Mouse (Mus musculus) hindbrain, embryonic 11.5 days (tissue): ENCODE measurements around the gene Tmem117. TPM values are rescaled to one million over a fixed set of nuclear protein-coding genes. Genes with fewer than 3 reads are reported as not detected.

Source experiments
- ATAC-seq: fragments of 200-750 bp; cut with Nextera tagmentation; 2 replicates; pipeline ENCODE4 v1.8.0; 2017; ENCODE audit warnings: mild to moderate bottlenecking, moderate TSS enrichment, moderate library complexity; ENCODE audit not compliant: low FRiP score
- DNase-seq: peaks from one replicate; pipeline ENCODE4 v3.0.0-alpha.2; 2015; ENCODE audit warnings: low spot score
- H3K27ac ChIP-seq: fragments of 300-500 bp; sonication (generic); 2 replicates; pipeline ENCODE4 v1.5.1; 2014; ENCODE audit warnings: mild to moderate bottlenecking, low read depth, low read length
- H3K27me3 ChIP-seq: fragments of 300-500 bp; sonication (generic); 2 replicates; pipeline ENCODE4 v1.6.1; 2014; ENCODE audit warnings: mild to moderate bottlenecking, low read length, moderate library complexity, mixed read lengths; ENCODE audit not compliant: control insufficient read depth, insufficient read depth
- H3K36me3 ChIP-seq: fragments of 300-500 bp; sonication (generic); 2 replicates; pipeline ENCODE4 v1.6.1; 2014; ENCODE audit warnings: mild to moderate bottlenecking, low read length, moderate library complexity, mixed read lengths; ENCODE audit not compliant: control insufficient read depth, insufficient read depth
- H3K4me1 ChIP-seq: fragments of 300-500 bp; sonication (generic); replicated peaks from 2 replicates; pipeline ENCODE4 v1.6.1; 2014; ENCODE audit warnings: low read length, mixed read lengths; ENCODE audit not compliant: control insufficient read depth, insufficient read depth
- H3K4me2 ChIP-seq: fragments of 300-500 bp; sonication (generic); replicated peaks from 2 replicates; pipeline ENCODE4 v1.6.1; 2014; ENCODE audit warnings: mild to moderate bottlenecking, low read depth, low read length
- H3K4me3 ChIP-seq: fragments of 300-500 bp; sonication (generic); 2 replicates; pipeline ENCODE4 v1.5.1; 2014; ENCODE audit warnings: low read depth, low read length
- H3K9ac ChIP-seq: fragments of 300-500 bp; sonication (generic); 2 replicates; pipeline ENCODE4 v1.6.1; 2014; ENCODE audit warnings: low read depth, low read length
- H3K9me3 ChIP-seq: fragments of 300-500 bp; sonication (generic); 2 replicates; pipeline ENCODE4 v1.6.1; 2016; ENCODE audit warnings: low read length; ENCODE audit not compliant: control insufficient read depth
- WGBS: fragments of 180-500 bp; shearing (Covaris S2); extraction: QIAGEN DNeasy Blood & Tissue Kit; methylation state at CpG from one replicate; pipeline ENCODE4 v1.1.7; 2014; 5-methylcytosine and 5-hydroxymethylcytosine counted together
- polyA plus RNA-seq: library from polyadenylated mRNA; unstranded; fragments of >200 nt; fragmentation: Nextera tagmentation; extraction: Ambion mirVana; gene quantifications from 2 replicates; pipeline ENCODE4 v1.2.1, GENCODE M21; 2014

The Tmem117 gene
- polyA plus RNA-seq, 1 experiment from 2014 or later, result 3.3 TPM

DNA sequence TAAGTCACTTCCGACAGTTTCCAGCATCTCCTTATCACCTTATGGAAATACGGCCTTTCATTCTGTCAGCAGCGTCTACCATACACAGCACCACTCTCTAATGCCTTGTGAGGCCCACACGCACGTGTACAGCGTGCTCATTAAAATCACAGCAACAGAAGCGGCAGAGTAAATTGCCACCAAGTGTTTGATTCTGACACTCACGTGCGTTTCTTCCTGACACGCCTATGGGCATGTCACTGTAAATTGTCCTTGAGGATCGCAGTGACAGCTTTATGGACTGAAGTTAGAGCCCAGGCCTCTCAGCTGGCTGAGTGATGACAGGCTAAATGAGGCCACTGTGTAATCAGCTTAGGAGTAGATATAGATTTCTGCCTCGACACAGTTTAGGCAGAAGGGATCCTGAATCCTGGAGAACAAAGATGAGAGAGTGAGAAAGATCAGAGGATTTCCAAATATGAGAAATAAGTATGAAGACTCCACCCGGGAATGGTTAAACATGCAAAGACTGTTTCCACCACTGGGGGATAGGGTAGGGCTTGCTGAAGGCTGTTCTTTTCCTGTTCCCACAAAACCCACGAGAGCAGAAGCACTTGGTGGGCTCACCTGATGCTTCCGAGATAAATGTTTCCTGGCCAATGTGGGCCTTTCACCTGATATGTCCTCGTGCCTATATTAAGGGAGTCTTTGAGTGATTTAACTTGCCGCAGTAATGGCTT lies 174.8 kb downstream of the Tmem117 start:
- DNase-seq (no peak), ATAC-seq (no peak)
- Histone ChIP-seq H3K9ac (no peak overlapping the region), H3K27ac (no peak overlapping the region), H3K9me3 (no peaks in the 10 kb centered on the region), H3K36me3 (no peaks in the 10 kb centered on the region), H3K27me3 (no peaks in the 10 kb centered on the region), H3K4me2 (no peak overlapping the region), H3K4me1 (no peaks in the 10 kb centered on the region), H3K4me3 (no peak overlapping the region)
- WGBS, result 78% methylated on average over 17 of the region's 17 CpGs

DNA sequence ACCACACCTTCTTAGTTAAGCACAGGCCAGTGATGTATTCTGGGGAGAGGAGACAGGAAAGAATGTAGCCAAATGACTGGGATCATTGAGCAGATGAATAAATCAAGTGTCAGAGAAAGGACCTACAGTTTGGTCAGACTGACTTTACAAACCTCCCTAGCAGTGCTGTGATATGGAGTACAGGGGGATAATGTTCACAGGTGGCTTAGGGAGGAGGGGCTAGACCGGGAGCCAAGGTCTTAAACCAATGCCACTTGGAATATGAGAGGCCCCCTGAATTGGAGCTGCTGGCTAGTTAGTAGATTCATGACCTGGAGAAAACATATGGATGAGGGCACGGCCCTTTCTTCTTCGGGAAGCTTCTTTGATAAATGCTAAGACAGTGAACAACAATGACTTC lies 177.0 kb downstream of the Tmem117 start:
- DNase-seq, result no peak

DNA sequence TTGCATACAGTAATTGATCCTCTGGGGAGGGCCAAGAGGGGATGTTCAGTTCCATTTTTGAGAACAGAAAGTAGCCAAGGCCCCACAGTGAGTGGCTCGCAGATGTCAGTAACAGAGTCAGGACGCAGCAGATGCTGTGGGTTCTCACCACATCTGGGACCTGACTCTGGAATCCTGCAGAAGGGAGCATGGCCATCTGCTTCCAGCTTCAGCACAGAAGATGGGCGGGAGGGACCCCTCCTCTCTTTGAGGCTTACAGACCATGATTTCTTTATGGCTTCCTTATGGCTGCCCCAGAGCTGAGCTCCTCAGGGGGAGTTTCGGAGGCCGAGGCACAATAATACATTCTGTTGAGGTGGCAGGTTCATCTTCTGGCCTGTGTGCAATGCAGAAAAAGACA lies 182.5 kb downstream of the Tmem117 start:
- ATAC-seq (peak; percentile 10; the same call in 1 of the 2 replicates), DNase-seq (no peak)
- no peak overlapping the region for H3K4me2 ChIP-seq
- H3K4me3 ChIP-seq, result no peak overlapping the region
- H3K27ac ChIP-seq, result no peak overlapping the region
- no peaks in the 10 kb centered on the region for H3K9me3 ChIP-seq
- no peaks in the 10 kb centered on the region for H3K36me3 ChIP-seq
- H3K9ac ChIP-seq, result no peak overlapping the region
- 60% methylated on average over 5 of the region's 5 CpGs for WGBS
- H3K27me3 ChIP-seq, result no peaks in the 10 kb centered on the region
- H3K4me1 ChIP-seq, result no peaks in the 10 kb centered on the region

More for the DNA sequence above, 177.0 kb downstream of the Tmem117 start:
- H3K27ac ChIP-seq, result no peak overlapping the region
- no peak for ATAC-seq
- no peak overlapping the region for H3K4me2 ChIP-seq
- no peaks in the 10 kb centered on the region for H3K27me3 ChIP-seq
- 93% methylated on average over 3 of the region's 3 CpGs for WGBS
- no peaks in the 10 kb centered on the region for H3K9me3 ChIP-seq
- H3K36me3 ChIP-seq, result no peaks in the 10 kb centered on the region
- no peaks in the 10 kb centered on the region for H3K4me1 ChIP-seq
- H3K4me3 ChIP-seq, result no peak overlapping the region
- no peak overlapping the region for H3K9ac ChIP-seq

DNA sequence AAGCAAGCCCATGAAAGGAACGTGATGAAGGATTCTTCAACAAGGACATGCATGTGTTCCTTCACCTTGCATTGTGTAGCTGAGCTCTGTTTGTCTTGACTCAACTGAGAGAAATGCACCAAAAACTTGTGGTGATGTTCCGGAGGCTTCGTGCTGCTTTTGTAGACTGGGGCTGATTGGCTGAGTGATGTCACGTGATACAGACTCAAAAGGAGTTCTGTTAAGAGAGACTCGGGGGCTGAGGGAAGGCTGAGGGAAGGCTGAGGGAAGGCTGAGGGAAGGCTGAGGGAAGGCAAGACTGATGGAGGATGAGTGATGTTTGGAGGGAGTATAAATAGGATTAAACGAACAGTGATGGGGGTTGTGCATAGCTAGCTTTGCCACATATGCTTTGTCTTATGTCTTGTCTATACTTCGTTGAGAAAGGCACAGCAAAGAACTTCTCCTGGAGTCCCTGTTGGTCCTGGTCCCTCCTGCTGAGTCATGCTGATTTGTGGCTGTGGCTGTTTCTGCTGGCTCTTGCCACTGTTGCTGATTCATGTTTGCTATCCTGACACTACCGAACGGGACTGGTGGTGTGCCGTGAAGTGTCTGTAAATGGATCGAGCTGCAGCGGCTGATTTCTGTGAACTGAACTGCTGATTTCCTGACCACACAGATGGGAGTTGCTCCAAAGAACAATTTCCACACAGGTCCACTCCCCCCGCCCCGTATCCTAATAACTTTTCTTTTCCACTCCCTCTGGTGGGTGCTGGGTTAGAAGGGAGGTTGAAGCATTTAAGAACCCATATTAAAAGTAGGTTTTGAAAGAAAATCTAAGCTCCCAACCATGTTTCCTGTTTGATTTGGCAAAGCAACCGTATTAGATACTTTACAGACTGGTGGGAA lies 185.4 kb downstream of the Tmem117 start:
- WGBS, result 92% methylated on average over 15 of the region's 15 CpGs
- H3K9ac ChIP-seq, result no peak overlapping the region
- DNase-seq, result no peak
- H3K27me3 ChIP-seq, result no peaks in the 10 kb centered on the region
- H3K4me1 ChIP-seq, result no peaks in the 10 kb centered on the region
- no peak overlapping the region for H3K4me3 ChIP-seq
- no peaks in the 10 kb centered on the region for H3K36me3 ChIP-seq
- no peak for ATAC-seq
- no peaks in the 10 kb centered on the region for H3K9me3 ChIP-seq
- H3K4me2 ChIP-seq, result no peak overlapping the region
- H3K27ac ChIP-seq, result no peak overlapping the region

DNA sequence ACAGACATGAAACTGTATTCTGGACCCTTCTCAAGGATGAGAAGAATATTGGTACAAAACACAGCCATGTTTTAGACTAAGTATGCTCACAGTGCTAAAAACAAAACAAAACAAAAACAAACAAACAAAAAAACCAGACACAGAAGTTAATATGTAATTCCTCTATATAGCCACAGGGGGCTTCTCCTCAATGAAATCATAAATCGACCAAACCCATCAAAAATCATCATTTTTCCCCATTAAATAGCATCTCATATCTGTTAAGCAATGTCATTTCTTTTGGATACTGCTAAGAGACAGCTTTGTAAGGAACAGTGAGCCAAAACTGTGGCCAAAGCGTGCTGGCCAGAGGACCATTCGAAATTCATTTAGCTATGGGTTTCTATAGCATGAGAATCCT lies 206.6 kb downstream of the Tmem117 start:
- no peak overlapping the region for H3K4me3 ChIP-seq
- no peak overlapping the region for H3K4me2 ChIP-seq
- H3K27me3 ChIP-seq, result no peaks in the 10 kb centered on the region
- H3K4me1 ChIP-seq, result no peaks in the 10 kb centered on the region
- H3K9me3 ChIP-seq, result no peaks in the 10 kb centered on the region
- WGBS, result 84% methylated on average over 3 of the region's 3 CpGs
- DNase-seq (no peak), ATAC-seq (no peak)
- no peaks in the 10 kb centered on the region for H3K36me3 ChIP-seq
- H3K27ac ChIP-seq, result no peak overlapping the region
- H3K9ac ChIP-seq, result no peak overlapping the region

DNA sequence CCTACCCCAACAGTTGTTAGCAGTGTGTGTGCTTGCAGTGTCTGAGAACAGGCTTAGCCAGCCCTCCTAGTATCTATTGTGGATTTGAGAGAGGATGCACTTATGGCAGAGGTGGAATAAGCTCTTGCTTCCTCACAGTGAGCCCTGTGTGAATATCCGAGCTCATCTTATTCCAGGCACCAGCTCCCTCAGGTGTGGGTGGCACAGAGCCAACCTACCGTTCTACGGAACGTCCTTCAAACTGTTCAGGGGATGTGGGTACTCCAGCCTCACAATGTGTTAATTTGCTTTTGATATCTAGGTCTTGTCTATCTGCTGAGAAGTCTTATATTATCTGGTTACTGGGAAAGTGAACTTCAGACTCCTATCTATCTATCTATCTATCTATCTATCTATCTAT lies 209.6 kb downstream of the Tmem117 start:
- H3K4me2 ChIP-seq, result no peak overlapping the region
- 88% methylated on average over 4 of the region's 4 CpGs for whole genome bisulfite sequencing
- no peak overlapping the region for H3K9ac ChIP-seq
- no peak overlapping the region for H3K4me3 ChIP-seq
- ATAC-seq (no peak), DNase-seq (no peak)
- no peaks in the 10 kb centered on the region for H3K36me3 ChIP-seq
- no peaks in the 10 kb centered on the region for H3K27me3 ChIP-seq
- H3K4me1 ChIP-seq, result no peaks in the 10 kb centered on the region
- no peak overlapping the region for H3K27ac ChIP-seq
- no peaks in the 10 kb centered on the region for H3K9me3 ChIP-seq

DNA sequence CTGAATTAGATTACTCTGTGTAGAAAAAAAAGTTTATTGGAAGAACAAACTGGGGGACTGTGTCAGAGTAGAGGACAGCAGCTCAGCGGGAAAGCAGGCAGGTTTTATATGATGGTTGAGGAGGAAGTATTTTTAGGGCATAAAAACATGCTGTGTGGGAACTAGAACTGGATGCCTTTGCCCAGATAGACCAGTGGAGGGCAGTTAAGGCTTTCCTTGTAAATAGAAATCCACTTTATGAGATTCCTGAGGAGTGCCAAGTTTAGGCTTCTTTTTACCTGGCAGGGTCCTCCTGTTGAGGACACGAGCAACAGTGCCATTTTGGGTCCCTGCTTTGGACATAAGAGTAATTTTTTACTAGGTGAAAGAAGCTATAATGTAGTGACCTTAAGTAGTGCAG lies 218.5 kb downstream of the Tmem117 start:
- 90% methylated on average over 2 of the region's 2 CpGs for WGBS
- no peak overlapping the region for H3K4me3 ChIP-seq
- no peaks in the 10 kb centered on the region for H3K4me1 ChIP-seq
- no peak overlapping the region for H3K9ac ChIP-seq
- no peaks in the 10 kb centered on the region for H3K9me3 ChIP-seq
- H3K27me3 ChIP-seq, result no peaks in the 10 kb centered on the region
- no peak for ATAC-seq
- H3K4me2 ChIP-seq, result no peak overlapping the region
- H3K27ac ChIP-seq, result no peak overlapping the region
- DNase-seq, result no peak
- H3K36me3 ChIP-seq, result no peaks in the 10 kb centered on the region

DNA sequence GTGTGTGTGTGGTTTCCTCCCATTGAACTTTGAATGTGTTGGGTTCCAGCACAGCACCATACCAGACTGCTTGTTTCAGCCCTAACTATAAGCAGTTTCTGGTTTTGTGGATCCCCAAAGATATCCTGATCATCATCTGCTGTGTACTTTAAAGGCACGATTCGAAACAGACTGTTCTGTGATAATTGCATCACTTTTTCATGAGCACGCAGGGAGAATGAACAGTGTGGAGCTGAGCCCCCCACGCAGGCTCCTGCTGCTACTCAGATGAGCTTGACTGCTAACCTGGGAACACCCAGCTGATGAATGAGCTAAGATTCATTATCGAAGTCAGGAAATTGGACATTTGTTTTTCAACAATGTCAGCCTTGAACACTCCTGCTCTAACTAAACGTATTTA lies 230.6 kb downstream of the Tmem117 start:
- DNase-seq, result no peak
- Histone ChIP-seq H3K27me3 (no peaks in the 10 kb centered on the region), H3K36me3 (no peaks in the 10 kb centered on the region), H3K9me3 (no peaks in the 10 kb centered on the region), H3K4me1 (no peaks in the 10 kb centered on the region), H3K9ac (no peak overlapping the region), H3K27ac (no peak overlapping the region), H3K4me3 (no peak overlapping the region), H3K4me2 (no peak overlapping the region)
- ATAC-seq, result no peak
- 88% methylated on average over 6 of the region's 6 CpGs for WGBS

DNA sequence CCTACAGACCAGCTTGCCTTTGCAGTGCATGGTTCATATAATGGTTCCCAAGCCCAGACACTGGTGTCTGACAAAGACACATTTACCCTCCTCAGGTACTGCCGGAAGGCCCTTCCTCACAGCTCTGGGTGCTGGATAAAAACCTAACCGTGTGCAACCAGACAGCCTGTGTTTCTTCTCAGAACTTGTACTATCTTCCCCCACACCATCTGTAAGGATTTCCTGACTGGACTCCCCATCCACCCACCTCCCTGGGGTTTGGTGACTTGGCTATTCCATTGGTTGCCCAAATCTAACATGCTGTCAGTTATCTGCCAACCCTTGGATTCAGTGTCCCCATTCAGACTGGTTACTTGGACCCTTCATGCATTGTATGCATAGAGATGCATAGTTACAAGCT lies 232.1 kb downstream of the Tmem117 start:
- Histone ChIP-seq H3K4me1 (no peaks in the 10 kb centered on the region), H3K4me2 (no peak overlapping the region)
- 98% methylated on average over 2 of the region's 2 CpGs for WGBS

More for the DNA sequence above, 232.1 kb downstream of the Tmem117 start:
- Histone ChIP-seq H3K27ac (no peak overlapping the region), H3K4me3 (no peak overlapping the region), H3K27me3 (no peaks in the 10 kb centered on the region), H3K9ac (no peak overlapping the region), H3K9me3 (no peaks in the 10 kb centered on the region), H3K36me3 (no peaks in the 10 kb centered on the region)
- DNase-seq, result no peak
- ATAC-seq, result no peak
